Mouse (Mus musculus): ENCODE measurements around the gene Shank1.

- TF ChIP-seq CTCF (IDR thresholded peaks at IDR 0.05; ENCODE audit: control insufficient read depth, insufficient read depth, insufficient replicate concordance, low read depth, low read length) (no peak), POLR2A (IDR thresholded peaks at IDR 0.05; ENCODE audit: control insufficient read depth, low read depth, low read length) (no peak)
These were observed 1.0 kb downstream of the Shank1 start for GRCm38 (mm10) chr7:44310878-44311712.

All from testis, adult 2 months (tissue).